Mouse (Mus musculus): Measurements from ENCODE around the gene Nfyc.

Gene Nfyc

GRCm38 (mm10) chr4:120831472-120831871 is at the start of gene Nfyc:
Nfyc (minus strand) TSS chr4:120831572.
- DNase-seq (ENCODE audit: low spot score): no peak

- DNase-seq (ENCODE audit: low spot score): no peak
These were observed 49.5 kb upstream of the Nfyc start for GRCm38 (mm10) chr4:120880731-120881432.

GRCm38 (mm10) chr4:120879386-120879785 is 48.0 kb upstream of the Nfyc start:
- DNase-seq (ENCODE audit: low spot score): no peak

- DNase-seq (ENCODE audit: low spot score): no peak
These were observed 47.4 kb upstream of the Nfyc start for GRCm38 (mm10) chr4:120878728-120879127.

- no peak for DNase-seq (ENCODE audit: low spot score)
These were observed 44.6 kb upstream of the Nfyc start for GRCm38 (mm10) chr4:120875961-120876360.

GRCm38 (mm10) chr4:120870262-120870748 is 38.9 kb upstream of the Nfyc start:
- no peak for DNase-seq (ENCODE audit: low spot score)

- DNase-seq (ENCODE audit: low spot score): no peak
These were observed 37.6 kb upstream of the Nfyc start for GRCm38 (mm10) chr4:120868988-120869387.

GRCm38 (mm10) chr4:120868246-120868645 is 36.9 kb upstream of the Nfyc start:
- no peak for DNase-seq (ENCODE audit: low spot score)

GRCm38 (mm10) chr4:120866211-120866610 is 34.8 kb upstream of the Nfyc start:
- peak; percentile 37 for DNase-seq (ENCODE audit: low spot score)

GRCm38 (mm10) chr4:120859865-120860264 is 28.5 kb upstream of the Nfyc start:
- DNase-seq (ENCODE audit: low spot score): no peak

GRCm38 (mm10) chr4:120856376-120856775 is 25.0 kb upstream of the Nfyc start:
- no peak for DNase-seq (ENCODE audit: low spot score)

- no peak for DNase-seq (ENCODE audit: low spot score)
These were observed 24.1 kb upstream of the Nfyc start for GRCm38 (mm10) chr4:120855360-120856060.

GRCm38 (mm10) chr4:120854588-120855319 is 23.4 kb upstream of the Nfyc start, which contains the start of gene Rims3:
Rims3 (plus strand) TSS chr4:120854816.
- DNase-seq (ENCODE audit: low spot score): peak; percentile 19

GRCm38 (mm10) chr4:120850946-120851345 is 19.6 kb upstream of the Nfyc start:
- DNase-seq (ENCODE audit: low spot score): peak; percentile 54

- DNase-seq (ENCODE audit: low spot score): no peak
These were observed 18.1 kb upstream of the Nfyc start for GRCm38 (mm10) chr4:120849451-120849850.

- no peak for DNase-seq (ENCODE audit: low spot score)
These were observed 17.5 kb upstream of the Nfyc start for GRCm38 (mm10) chr4:120848909-120849308.

GRCm38 (mm10) chr4:120845098-120845497 is 13.7 kb upstream of the Nfyc start:
- DNase-seq (ENCODE audit: low spot score): no peak

GRCm38 (mm10) chr4:120844423-120845082 is 13.2 kb upstream of the Nfyc start:
- DNase-seq (ENCODE audit: low spot score): no peak

GRCm38 (mm10) chr4:120841342-120841741 is 10.0 kb upstream of the Nfyc start:
- DNase-seq (ENCODE audit: low spot score): no peak

GRCm38 (mm10) chr4:120830767-120831166 is 605 bp downstream of the Nfyc start:
- no peak for DNase-seq (ENCODE audit: low spot score)

GRCm38 (mm10) chr4:120826418-120826817 is 5.0 kb downstream of the Nfyc start:
- no peak for DNase-seq (ENCODE audit: low spot score)
